Mouse (Mus musculus): ENCODE data around the gene Ift22.
"Not testable (repeated sequence)": the region's sequence is repeated elsewhere in the genome, so short reads cannot be mapped to it uniquely, and the experiment has no call there.

Ift22 gene

GRCm38 (mm10) chr5:136945084-136945483 is 37.1 kb downstream of the Ift22 start:
- in situ Hi-C loops (cut with MseI, MboI) = no loop called here

GRCm38 (mm10) chr5:136947874-136948273 is 39.9 kb downstream of the Ift22 start:
- in situ Hi-C loops (cut with MseI, MboI) = no loop called here

GRCm38 (mm10) chr5:136949551-136950336 is 41.8 kb downstream of the Ift22 start:
- in situ Hi-C loops (cut with MseI, MboI) = not testable (repeated sequence)

- in situ Hi-C loops (cut with MseI, MboI) = no loop called here
Observed at GRCm38 (mm10) chr5:136950521-136950920, 42.6 kb downstream of the Ift22 start.

GRCm38 (mm10) chr5:136952153-136952552 is 44.2 kb downstream of the Ift22 start:
- in situ Hi-C loops (cut with MseI, MboI) = no loop called here

- in situ Hi-C loops (cut with MseI, MboI) = no loop called here
Observed at GRCm38 (mm10) chr5:136953015-136953414, 45.1 kb downstream of the Ift22 start, which contains the start of gene Fis1. Gene Fis1, plus strand, starts transcription at chr5:136953275.

GRCm38 (mm10) chr5:136953440-136953951 is 45.5 kb downstream of the Ift22 start:
- in situ Hi-C loops (cut with MseI, MboI) = no loop called here

GRCm38 (mm10) chr5:136955622-136956021 is 47.7 kb downstream of the Ift22 start:
- in situ Hi-C loops (cut with MseI, MboI) = no loop called here

- in situ Hi-C loops (cut with MseI, MboI) = no loop called here
Observed at GRCm38 (mm10) chr5:136957250-136957649, 49.3 kb downstream of the Ift22 start.

- in situ Hi-C loops (cut with MseI, MboI) = no loop called here
Observed at GRCm38 (mm10) chr5:136958991-136959605, 51.1 kb downstream of the Ift22 start.

- in situ Hi-C loops (cut with MseI, MboI) = no loop called here
Observed at GRCm38 (mm10) chr5:136960053-136960452, 52.1 kb downstream of the Ift22 start.

- in situ Hi-C loops (cut with MseI, MboI) = no loop called here
Observed at GRCm38 (mm10) chr5:136961334-136961982, 53.5 kb downstream of the Ift22 start.

- in situ Hi-C loops (cut with MseI, MboI) = no loop called here
Observed at GRCm38 (mm10) chr5:136961983-136962461, 54.1 kb downstream of the Ift22 start.

GRCm38 (mm10) chr5:136962501-136962900 is 54.6 kb downstream of the Ift22 start:
- in situ Hi-C loops (cut with MseI, MboI) = no loop called here

GRCm38 (mm10) chr5:136962966-136963540 is 55.1 kb downstream of the Ift22 start:
- in situ Hi-C loops (cut with MseI, MboI) = no loop called here

All from mouse trophoblast stem cell (cell line).